Mouse (Mus musculus): ENCODE measurements at regions not wholly inside any gene's neighbourhood (a gene's known extent, or its start where the extent isn't known, plus 50 kb on each side); places are given as distances from the start of the nearest gene placed in this dataset.

GRCm38 (mm10) chr13:28756915-28757765, 196.4 kb downstream of the Sox4 start:
- DNase-seq (ENCODE audit: low spot score in 2 of 2): no peak

DNA sequence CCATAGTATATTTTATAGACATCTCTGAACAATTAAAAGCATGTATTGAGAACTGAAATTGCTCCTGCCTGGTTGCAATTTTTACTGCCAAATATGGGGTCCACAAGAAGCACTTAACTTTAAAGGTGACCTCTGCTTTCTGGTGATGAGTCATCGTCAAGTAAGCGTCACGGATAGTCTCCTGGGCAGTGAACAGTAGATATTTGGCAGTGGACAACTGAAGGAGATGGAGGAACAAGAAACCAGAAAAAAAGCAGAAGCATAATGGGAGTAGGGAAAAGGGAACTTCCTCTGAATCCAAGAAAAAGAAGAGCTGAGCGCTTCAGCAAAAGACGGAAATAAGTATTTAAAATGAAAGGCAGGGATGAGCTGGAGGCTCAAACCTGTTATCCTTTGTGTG, 199.3 kb downstream of the Sox4 start:
- no peak for DNase-seq (ENCODE audit: low spot score in 2 of 2)

GRCm38 (mm10) chr13:28750949-28751692, 202.4 kb downstream of the Sox4 start:
- DNase-seq (ENCODE audit: low spot score in 2 of 2): no peak

DNA sequence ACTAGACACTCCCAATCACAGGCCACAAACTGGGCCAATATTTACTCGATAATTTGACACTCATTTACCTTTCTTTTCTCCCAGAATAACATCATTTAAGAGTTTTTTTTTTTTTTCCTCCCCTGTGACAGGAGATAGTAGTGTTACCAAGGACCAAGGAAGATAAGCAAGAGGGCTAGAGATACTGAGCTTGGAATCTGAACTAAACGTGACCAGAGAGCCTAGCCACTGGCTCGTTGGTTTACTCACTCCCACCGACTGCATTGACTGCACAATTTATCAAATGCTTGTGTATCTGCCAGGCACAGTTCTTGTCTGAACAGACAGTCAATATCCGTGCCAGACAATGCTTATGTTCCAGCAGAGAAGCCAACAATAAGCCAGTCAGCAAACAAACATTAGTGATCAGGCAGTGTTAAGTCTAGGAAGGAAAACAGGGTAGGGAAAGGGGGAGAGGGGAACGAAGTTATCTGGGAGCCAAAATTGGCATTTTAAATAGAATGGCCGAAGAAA, 213.3 kb downstream of the Sox4 start:
- no peak for DNase-seq (ENCODE audit: low spot score in 2 of 2)

DNA sequence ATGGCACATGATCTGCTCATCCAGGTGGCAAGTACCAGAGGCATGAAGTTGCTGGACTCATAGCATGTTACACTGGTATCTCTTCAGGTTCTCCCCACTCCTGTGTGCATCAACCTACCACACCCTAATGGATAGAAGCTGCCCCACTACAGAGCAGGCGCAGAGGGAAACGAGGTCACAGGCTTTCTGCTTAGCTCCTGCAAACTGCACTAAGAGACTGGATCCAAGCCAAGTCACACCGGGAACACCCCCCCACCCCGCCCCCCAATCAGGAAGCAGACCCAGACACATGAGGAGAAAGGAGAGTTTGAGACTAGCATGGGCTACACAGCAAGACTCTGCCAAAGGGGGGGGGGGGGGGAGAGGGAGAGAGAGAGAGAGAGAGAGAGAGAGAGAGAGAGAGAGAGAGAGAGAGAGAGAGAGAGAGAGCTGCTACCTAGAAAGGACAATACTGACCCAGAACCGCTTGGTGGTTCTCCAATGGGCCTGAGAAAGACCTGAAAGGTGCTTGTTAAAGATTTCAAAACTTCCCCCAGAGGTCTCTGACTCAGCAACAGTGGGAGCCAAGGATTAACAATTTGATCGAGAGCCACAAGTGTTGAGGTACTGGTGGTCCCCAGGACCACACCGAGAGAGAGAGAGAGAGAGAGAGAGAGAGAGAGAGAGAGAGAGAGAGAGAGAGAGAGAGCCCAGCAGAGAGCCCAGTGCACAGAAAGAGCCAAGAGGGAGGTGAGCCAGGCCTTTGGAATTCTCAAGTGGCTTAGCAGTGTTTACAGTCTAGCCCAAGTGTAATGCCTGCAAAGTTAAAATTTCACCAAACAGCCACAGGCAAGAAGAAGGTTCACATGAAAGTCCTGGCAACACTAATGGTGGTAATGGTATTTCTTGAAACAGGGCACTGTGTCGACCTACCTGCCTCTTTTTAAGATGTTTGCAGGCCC, 215.1 kb downstream of the Sox4 start:
- no peak for DNase-seq (ENCODE audit: low spot score in 2 of 2)

DNA sequence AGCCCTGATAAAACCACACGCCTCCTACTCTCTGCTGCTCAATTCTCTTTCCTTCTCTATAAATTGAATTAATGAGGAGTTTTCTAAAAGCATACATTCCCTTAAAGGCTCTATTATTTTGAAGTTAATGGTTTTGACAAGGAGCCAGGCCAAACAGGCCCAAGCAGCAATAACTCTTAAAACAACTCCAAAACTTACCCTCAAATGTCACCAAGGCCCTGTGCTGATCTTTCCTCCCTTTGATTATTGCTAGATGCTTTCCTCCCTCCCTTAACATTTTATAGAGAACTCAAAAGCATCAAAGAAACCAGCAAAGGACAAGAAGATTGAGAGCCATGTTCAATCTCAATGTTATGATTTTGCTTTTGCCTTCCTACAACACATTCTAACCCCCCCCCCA, 221.0 kb downstream of the Sox4 start:
- DNase-seq (ENCODE audit: low spot score in 2 of 2): no peak

GRCm38 (mm10) chr13:28732036-28732435, 221.5 kb downstream of the Sox4 start:
- no peak for DNase-seq (ENCODE audit: low spot score in 2 of 2)

- DNase-seq (ENCODE audit: low spot score in 2 of 2): no peak
Measured at GRCm38 (mm10) chr13:28730059-28730580, 223.4 kb downstream of the Sox4 start.

DNA sequence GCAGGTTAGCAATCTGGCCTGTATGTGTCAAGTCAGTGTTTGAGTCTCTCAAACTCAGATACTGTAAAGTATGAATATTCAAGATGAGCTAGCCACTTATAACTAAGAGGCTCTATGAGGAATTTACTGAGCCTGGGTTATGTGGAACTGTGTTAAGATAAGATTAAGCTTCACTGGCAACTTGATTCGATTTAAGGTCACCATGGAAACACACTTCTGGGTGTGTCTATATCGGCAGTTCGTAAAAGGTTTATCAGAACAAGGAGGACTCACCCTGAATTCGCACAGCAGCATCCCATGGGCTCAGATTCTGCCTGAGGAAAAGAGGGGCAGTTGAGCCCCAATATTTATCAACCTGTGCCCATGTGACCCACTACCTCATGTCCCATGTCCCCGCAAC, 224.7 kb downstream of the Sox4 start:
- DNase-seq (ENCODE audit: low spot score in 2 of 2): no peak

- no peak for DNase-seq (ENCODE audit: low spot score in 2 of 2)
Measured at GRCm38 (mm10) chr13:28724300-28724699, 229.2 kb downstream of the Sox4 start.

DNA sequence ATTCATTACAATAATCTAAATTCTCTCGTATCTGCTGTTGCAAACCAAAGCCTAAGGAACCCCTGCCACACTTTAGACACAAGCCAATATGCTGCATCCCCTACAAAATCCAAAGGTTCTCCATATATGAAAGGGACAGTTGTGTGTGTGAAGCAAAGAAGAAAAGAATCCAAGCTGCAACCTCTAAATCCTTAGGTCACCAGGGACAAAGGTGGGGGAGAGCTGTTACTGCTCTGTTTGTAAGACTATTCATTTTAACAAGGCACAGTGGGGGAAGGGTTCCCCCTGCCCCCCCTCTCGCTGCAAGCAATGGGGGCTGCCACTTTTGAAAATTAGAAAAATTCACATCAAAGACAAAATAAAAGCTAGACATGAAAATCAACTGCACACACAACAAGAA, 231.4 kb downstream of the Sox4 start:
- no peak for DNase-seq (ENCODE audit: low spot score in 2 of 2)

GRCm38 (mm10) chr13:28721548-28721981, 231.9 kb downstream of the Sox4 start:
- peak in 1 of 2 experiments; percentile 12 for DNase-seq (ENCODE audit: low spot score in 2 of 2)

DNA sequence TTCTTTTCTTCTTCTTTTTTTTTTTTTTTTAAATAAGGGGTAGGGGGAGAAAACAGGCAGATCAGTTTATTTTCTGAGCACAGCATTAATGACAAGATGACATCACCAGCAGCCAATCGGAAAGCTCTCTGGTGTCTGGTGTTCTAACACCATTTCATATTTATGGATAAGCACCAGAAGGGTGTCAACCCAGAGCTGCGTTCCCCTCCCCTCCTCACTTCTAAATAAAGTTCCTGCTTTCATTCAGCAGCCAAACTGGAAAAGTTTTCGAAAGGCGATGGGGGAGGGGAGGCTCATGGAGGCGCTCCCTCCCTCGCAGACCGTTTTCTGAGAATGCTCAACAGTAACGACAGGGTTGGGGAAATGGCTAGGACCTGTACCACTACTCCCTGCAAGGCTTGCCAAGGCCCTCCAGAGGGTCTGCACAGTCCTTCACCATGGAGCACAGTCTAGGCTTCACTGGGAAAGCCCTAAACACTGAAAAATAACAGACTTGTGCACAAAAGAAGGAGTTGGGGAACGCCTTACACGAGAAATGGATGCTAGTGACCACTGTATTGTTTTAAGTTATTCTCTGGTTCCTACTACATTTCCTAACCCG, 232.8 kb downstream of the Sox4 start:
- DNase-seq (ENCODE audit: low spot score in 2 of 2): peak; percentile 45 to 83

GRCm38 (mm10) chr13:28720169-28720568, 233.3 kb downstream of the Sox4 start:
- DNase-seq (ENCODE audit: low spot score in 2 of 2): peak in 1 of 2 experiments; percentile 36

DNA sequence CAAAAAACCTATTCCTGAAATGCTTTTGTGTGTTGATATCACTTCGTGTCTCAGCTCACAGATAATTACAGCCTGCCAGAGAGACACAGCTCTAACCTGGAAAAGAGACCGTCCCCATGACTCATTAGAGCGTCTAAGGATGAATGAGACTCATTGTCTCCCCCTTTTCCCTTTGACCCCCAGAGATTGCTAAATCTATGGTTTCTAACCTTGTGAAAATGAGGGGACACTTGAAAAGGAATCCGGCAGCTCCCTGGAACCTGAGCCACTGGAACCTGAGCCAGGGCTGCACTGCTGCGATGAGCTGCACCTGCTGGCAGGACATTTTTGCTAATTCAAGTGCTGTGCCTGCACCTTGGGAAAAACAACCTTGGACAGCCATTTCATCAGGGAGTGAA, 234.6 kb downstream of the Sox4 start:
- DNase-seq (ENCODE audit: low spot score in 2 of 2): peak in 1 of 2 experiments; percentile 12

DNA sequence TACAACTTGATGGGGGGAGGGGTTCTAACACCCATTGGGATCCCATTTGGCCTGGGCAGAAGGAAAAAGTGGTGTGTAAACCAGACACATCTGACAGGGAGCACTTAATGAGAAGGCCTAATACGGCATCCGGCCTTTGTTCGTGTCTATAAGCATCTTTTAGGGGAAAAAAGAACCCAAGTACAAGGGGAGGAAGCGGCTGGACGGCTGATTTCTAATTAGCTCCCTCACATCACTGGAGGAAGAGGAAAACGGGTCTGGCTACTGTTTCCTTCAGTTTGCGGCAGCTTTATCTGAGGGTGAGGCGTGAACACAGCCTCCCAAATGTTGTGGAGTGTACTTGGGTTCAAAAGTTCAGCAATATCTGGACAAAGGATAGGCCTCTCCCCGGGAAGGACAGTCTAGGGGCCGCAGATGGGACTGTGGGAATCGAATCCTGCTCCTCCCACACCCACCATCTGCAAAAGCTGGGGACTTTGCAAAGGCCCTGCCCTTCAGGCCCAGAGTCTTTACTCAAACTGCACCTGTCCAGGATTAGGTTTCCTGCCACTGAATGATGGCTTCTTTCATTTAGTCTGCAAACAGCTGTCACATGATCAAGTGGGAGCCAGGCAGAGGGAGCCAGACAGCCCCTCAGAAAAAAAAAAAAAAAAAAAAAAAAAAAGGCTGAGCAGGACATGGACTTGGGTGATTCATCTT, 235.2 kb downstream of the Sox4 start:
- no peak for DNase-seq (ENCODE audit: low spot score in 2 of 2)

- DNase-seq (ENCODE audit: low spot score in 2 of 2): peak in 1 of 2 experiments; percentile 19
Measured at GRCm38 (mm10) chr13:28717404-28717803, 236.1 kb downstream of the Sox4 start.

GRCm38 (mm10) chr13:28709966-28710365, 243.5 kb downstream of the Sox4 start:
- no peak for DNase-seq (ENCODE audit: low spot score in 2 of 2)

GRCm38 (mm10) chr13:28701309-28701708, 252.2 kb downstream of the Sox4 start:
- DNase-seq (ENCODE audit: low spot score in 2 of 2): no peak

DNA sequence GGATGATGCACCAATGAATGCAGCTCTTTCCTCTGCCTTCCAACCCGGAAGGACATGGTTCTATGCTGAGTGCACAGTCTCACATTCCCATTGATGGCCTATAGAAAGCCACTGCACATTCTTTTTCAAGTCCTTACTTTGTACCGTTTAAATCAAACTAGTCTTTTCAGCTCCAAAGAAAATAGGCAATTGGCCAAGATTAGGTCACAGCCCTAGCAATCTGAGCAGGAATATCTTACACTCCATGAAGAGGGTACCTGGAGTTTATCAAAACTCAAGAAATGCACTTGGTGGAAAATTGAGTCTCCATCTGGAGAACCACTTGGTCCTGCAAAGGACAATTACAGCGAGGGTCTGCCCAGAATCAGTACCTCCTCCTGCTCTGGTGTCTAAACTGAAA, 253.4 kb downstream of the Sox4 start:
- no peak for DNase-seq (ENCODE audit: low spot score in 2 of 2)
